8 mouse cellular contexts compared by ENCODE assay signal in the genomic region with DNA sequence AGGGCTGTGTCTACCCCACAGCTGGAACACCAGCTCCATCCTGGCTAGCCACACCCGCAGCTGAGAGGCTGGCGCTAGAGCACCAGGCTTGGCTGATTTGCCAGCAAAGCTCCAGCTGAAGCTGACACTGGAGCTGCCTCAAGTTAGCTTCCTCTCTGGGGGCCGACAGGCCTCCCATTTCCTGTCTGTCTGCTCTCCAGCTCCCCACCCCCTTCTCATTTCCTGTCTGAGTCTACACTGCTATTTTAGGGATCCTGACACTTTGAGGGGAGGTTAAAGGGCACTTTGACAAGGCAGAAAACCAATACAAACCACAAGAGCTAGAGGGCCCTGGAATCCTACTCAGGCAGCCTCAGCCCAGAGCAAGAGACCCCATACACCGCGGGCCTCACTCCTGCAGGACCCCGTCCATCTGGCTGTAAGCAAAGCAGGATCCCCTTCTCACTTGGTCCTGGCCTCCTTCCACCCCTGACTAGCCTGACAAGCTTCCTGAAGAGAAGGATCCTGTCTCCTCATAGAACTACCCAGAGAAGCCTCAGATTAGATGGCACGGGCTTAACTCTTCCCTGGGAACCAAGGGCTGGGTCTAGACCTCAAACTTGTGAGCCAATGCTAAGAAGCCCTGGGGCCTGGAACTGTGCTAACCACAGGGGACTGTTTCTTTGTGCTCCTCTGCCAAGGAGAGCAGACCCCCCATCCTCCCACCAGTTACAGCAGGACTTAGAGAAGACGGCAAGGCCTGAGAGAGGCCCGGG. TPM values are rescaled to one million over a fixed set of nuclear protein-coding genes. Genes with fewer than 3 reads are reported as not detected.
DNase-seq lines count a peak whose midpoint lies in the region; ATAC-seq and TF ChIP-seq lines count a peak whose summit lies in the region.

No protein-coding gene starts in this region.

- peak overlapping the region; percentile 95 for H3K27ac ChIP-seq in intestine, embryonic 14.5 days (ENCODE audit: low read depth)
- H3K27ac ChIP-seq in liver, embryonic 11.5 days (ENCODE audit: low read depth, low read length) = peak overlapping the region; percentile 94

- no peaks in the 10 kb centered on the region for H3K9me3 ChIP-seq in intestine, embryonic 14.5 days (ENCODE audit: control insufficient read depth, low read length)
- no peaks in the 10 kb centered on the region for H3K9me3 ChIP-seq in liver, embryonic 11.5 days (ENCODE audit: control insufficient read depth, low read length)

- peaks cover 38% of the 10 kb centered on the region for H3K79me2 ChIP-seq in myocyte (ENCODE audit: control insufficient read depth, insufficient read depth)

- H3K27me3 ChIP-seq in intestine, embryonic 14.5 days (replicated peaks; ENCODE audit: control insufficient read depth, insufficient read depth, low read length) = no peaks in the 10 kb centered on the region
- no peaks in the 10 kb centered on the region for H3K27me3 ChIP-seq in liver, embryonic 11.5 days (replicated peaks; ENCODE audit: control insufficient read depth, insufficient read depth, low read length)
- H3K27me3 ChIP-seq in myocyte (ENCODE audit: control insufficient read depth, insufficient read depth, insufficient read length) = no peaks in the 10 kb centered on the region

- DNase-seq in frontal cortex, postnatal 25 days (ENCODE audit: low spot score in 2 of 2) = no peak
- peak; percentile 42 to 76 for DNase-seq in gastrocnemius, postnatal 4 days (ENCODE audit: low spot score in 2 of 2)
- peak; percentile 73 for DNase-seq in intestine, embryonic 14.5 days (ENCODE audit: low spot score)
- DNase-seq in liver, embryonic 11.5 days (ENCODE audit: low spot score) = peak; percentile 73
- DNase-seq in thymus, postnatal 10 days (ENCODE audit: low spot score in 2 of 2) = peak; percentile 84 to 87

- peak overlapping the region; percentile 13 for H3K4me2 ChIP-seq in intestine, embryonic 14.5 days (ENCODE audit: low read length)
- peak overlapping the region; percentile 26 for H3K4me2 ChIP-seq in liver, embryonic 11.5 days
- H3K4me2 ChIP-seq in myocyte (ENCODE audit: low read depth) = peak overlapping the region; percentile 70

- ATAC-seq in frontal cortex, adult (ENCODE audit: low TSS enrichment) = peak; percentile 27; the same call in 1 of the 2 replicates
- peak; percentile 90 for ATAC-seq in common myeloid progenitor, adult 5-6 weeks (replicated peaks; ENCODE audit: low read depth, poor library complexity, severe bottlenecking)
- peak; percentile 84 for ATAC-seq in intestine, embryonic 14.5 days (replicated peaks; ENCODE audit: low FRiP score, low TSS enrichment, low read depth)
- ATAC-seq in liver, embryonic 11.5 days (replicated peaks; ENCODE audit: low FRiP score) = peak; percentile 78

- H3K4me1 ChIP-seq in intestine, embryonic 14.5 days (replicated peaks; ENCODE audit: control insufficient read depth, insufficient read depth, low read length) = peaks cover 31% of the 10 kb centered on the region
- peaks cover 62% of the 10 kb centered on the region for H3K4me1 ChIP-seq in liver, embryonic 11.5 days (replicated peaks; ENCODE audit: control insufficient read depth, insufficient read depth, low read length)

- no peak overlapping the region for H3K4me3 ChIP-seq in intestine, embryonic 14.5 days (ENCODE audit: low read depth, low read length)
- H3K4me3 ChIP-seq in liver, embryonic 11.5 days (ENCODE audit: low read depth, low read length) = no peak overlapping the region
- no peak overlapping the region for H3K4me3 ChIP-seq in myocyte

- peak; percentile 43 for TF ChIP-seq POLR2A in myocyte (IDR thresholded peaks at IDR 0.05; ENCODE audit: insufficient read length, low read depth)

- H3K36me3 ChIP-seq in intestine, embryonic 14.5 days (ENCODE audit: control insufficient read depth, insufficient read depth, low read length) = peaks cover 19% of the 10 kb centered on the region
- peaks cover 1% of the 10 kb centered on the region; the same call in 1 of the 2 replicates for H3K36me3 ChIP-seq in liver, embryonic 11.5 days (ENCODE audit: control insufficient read depth, insufficient read depth, low read length)
- H3K36me3 ChIP-seq in myocyte (ENCODE audit: control insufficient read depth, insufficient read depth) = peaks cover 30% of the 10 kb centered on the region

- H3K9ac ChIP-seq in intestine, embryonic 14.5 days (ENCODE audit: low read length) = peak overlapping the region; percentile 11; the same call in 1 of the 2 replicates
- peak overlapping the region; percentile 23; the same call in 1 of the 2 replicates for H3K9ac ChIP-seq in liver, embryonic 11.5 days (ENCODE audit: low read depth, low read length)

- WGBS in intestine, embryonic 14.5 days = 24% methylated on average over 9 of the region's 9 CpGs
- 12% methylated on average over 9 of the region's 9 CpGs for WGBS in liver, embryonic 11.5 days

- no peak overlapping the region for H3ac ChIP-seq in myocyte (ENCODE audit: control insufficient read depth, insufficient read length)

TF ChIP-seq in myocyte, 11 proteins besides CTCF, POLR2A, EP300 and RAD21:
- TF ChIP-seq TCF12 (IDR thresholded peaks at IDR 0.05; ENCODE audit: insufficient read depth, poor library complexity, severe bottlenecking) (peak; percentile 29), MYOG (IDR thresholded peaks at IDR 0.05; ENCODE audit: control insufficient read depth in 1 of 3, insufficient read depth in 1 of 3, insufficient read length in 2 of 3, low read depth in 2 of 3) (peak in 1 of 3 experiments; percentile 63), POLR2AphosphoS2 (IDR thresholded peaks at IDR 0.05; ENCODE audit: insufficient read length, low read depth) (peak; percentile 10), MAX (IDR thresholded peaks at IDR 0.05; ENCODE audit: low read depth) (no peak), MYOD1 (IDR thresholded peaks at IDR 0.05; ENCODE audit: control insufficient read depth in 1 of 3, insufficient read length in 2 of 3, low read depth in 2 of 3) (peak in 2 of 3 experiments; percentile 55 to 78)

RNA-seq across cellular contexts. Expression of a gene that starts 37.2 kb away (rescaled TPM):
- total RNA-seq in common myeloid progenitor, adult 5-6 weeks (2017) = 9.2 and 9.6 TPM in 2 replicates
- 10 to 100 TPM; 32.3 to 35.7 TPM for total RNA-seq in gastrocnemius, postnatal 4 days (2021)
- polyA plus RNA-seq in intestine, embryonic 14.5 days (2014; fragmentation: Nextera tagmentation; extraction: Ambion mirVana) = 15.9 and 19.5 TPM in 2 replicates
- 12.8 and 13.3 TPM in 2 replicates for polyA plus RNA-seq in liver, embryonic 11.5 days (2014; fragmentation: Nextera tagmentation; extraction: Ambion mirVana)
- 62.6 TPM for polyA plus RNA-seq in myocyte (2012; fragmentation: generic; extraction: Trizol)

RNA-seq across cellular contexts. Expression of a gene that starts 37.4 kb away (rescaled TPM):
- total RNA-seq in common myeloid progenitor, adult 5-6 weeks (2017) = not detected in 2 replicates
- not detected for total RNA-seq in gastrocnemius, postnatal 4 days (2021)
- 0.11 and 0.24 TPM in 2 replicates for polyA plus RNA-seq in intestine, embryonic 14.5 days (2014; fragmentation: Nextera tagmentation; extraction: Ambion mirVana)
- polyA plus RNA-seq in liver, embryonic 11.5 days (2014; fragmentation: Nextera tagmentation; extraction: Ambion mirVana) = 0.08 and 0.09 TPM in 2 replicates
- 0.06 TPM for polyA plus RNA-seq in myocyte (2012; fragmentation: generic; extraction: Trizol)

RNA-seq across cellular contexts. Expression of a gene that starts 38.2 kb away (rescaled TPM):
- 4.3 and 13.7 TPM in 2 replicates for total RNA-seq in common myeloid progenitor, adult 5-6 weeks (2017)
- 10 to 100 TPM; 32.6 to 34.5 TPM for total RNA-seq in gastrocnemius, postnatal 4 days (2021)
- 40.6 and 51.1 TPM in 2 replicates for polyA plus RNA-seq in intestine, embryonic 14.5 days (2014; fragmentation: Nextera tagmentation; extraction: Ambion mirVana)
- polyA plus RNA-seq in liver, embryonic 11.5 days (2014; fragmentation: Nextera tagmentation; extraction: Ambion mirVana) = 27.7 and 30.5 TPM in 2 replicates
- polyA plus RNA-seq in myocyte (2012; fragmentation: generic; extraction: Trizol) = 59.7 TPM

RNA-seq across cellular contexts. Expression of a gene that starts 59.6 kb away (rescaled TPM):
- 92.2 and 125 TPM in 2 replicates for total RNA-seq in common myeloid progenitor, adult 5-6 weeks (2017)
- 100 to 1,000 TPM; 205 to 215 TPM for total RNA-seq in gastrocnemius, postnatal 4 days (2021)
- polyA plus RNA-seq in intestine, embryonic 14.5 days (2014; fragmentation: Nextera tagmentation; extraction: Ambion mirVana) = 368 and 370 TPM in 2 replicates
- polyA plus RNA-seq in liver, embryonic 11.5 days (2014; fragmentation: Nextera tagmentation; extraction: Ambion mirVana) = 256 and 273 TPM in 2 replicates
- polyA plus RNA-seq in myocyte (2012; fragmentation: generic; extraction: Trizol) = 691 TPM

Comparison
In these comparisons a context has a peak if more than half of its experiments do, and no peak if none do; other contexts are left out.
1. ATAC-seq: peak in every context shown above with its lines; median percentile 90 in common myeloid progenitor, adult 5-6 weeks; 84 in intestine, embryonic 14.5 days; 78 in liver, embryonic 11.5 days; 27 in frontal cortex, adult.
2. DNase-seq: peak in gastrocnemius, postnatal 4 days (2 of 2), intestine, embryonic 14.5 days (single experiment), liver, embryonic 11.5 days (single experiment) and thymus, postnatal 10 days (2 of 2); none in frontal cortex, postnatal 25 days (0 of 2).
3. H3K4me2 ChIP-seq: peak in every context shown above with its lines; median percentile 70 in myocyte; 26 in liver, embryonic 11.5 days; 13 in intestine, embryonic 14.5 days.